Mouse (Mus musculus) frontal cortex, postnatal 25 days (tissue): ENCODE results near the gene Cacng7.
A peak's percentile ranks its signal among the peaks of the same experiment; 100 is the strongest.
"Not testable (repeated sequence)": the region's sequence is repeated elsewhere in the genome, so short reads cannot be mapped to it uniquely, and the experiment has no call there.

Experiments
- DNase-seq, 2 experiments: peaks; one replicate each; pipeline ENCODE4 v3.0.0; 2022; ENCODE audit warnings: low spot score in 2 of 2

The Cacng7 gene

DNA sequence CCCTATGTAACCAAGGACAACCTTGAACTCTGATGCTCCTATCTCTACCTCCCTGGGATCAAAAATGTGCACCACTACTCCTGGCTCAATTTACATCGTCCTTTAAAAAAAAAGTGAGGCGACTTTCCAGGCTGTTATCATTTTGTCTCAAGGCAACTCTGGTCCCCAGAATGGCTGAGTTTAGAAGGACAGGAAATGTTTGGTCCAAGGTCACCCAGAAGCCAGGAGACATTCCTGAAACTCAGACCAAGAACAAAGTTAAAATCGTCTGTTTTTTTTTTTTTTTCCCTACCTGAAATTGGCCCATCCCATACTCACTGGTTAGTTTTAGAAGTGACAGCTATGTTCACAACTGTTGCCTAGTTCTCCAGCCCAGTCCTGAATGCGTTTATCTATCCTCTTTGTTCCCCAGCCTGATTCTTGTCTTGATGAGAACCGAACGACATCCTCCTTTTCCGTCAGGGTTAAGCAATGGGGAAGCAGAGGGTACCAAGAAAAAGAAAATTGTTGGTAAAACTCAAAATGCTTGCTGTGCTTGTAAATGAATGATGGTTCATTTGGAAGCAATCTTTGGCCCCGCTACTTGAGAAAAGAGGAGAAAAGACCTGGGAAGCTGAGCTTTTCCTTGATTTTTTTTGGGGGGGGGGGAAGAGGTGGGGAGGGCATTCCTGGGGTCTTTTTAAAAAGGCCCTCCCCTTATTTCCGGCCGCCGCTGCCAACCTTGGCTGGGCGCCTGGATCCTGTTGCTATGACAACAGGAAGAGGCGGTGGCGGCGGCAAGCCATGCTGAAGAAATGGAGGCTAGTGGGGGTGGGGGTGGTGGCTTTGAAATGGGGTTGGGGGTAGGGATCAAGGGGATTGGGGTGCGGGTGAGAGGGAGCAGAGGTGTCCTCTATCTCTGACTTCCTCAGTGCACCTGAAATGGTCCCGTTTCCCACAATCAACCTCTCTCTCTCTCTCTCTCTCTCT, 57.0 kb downstream of the Cacng7 start:
- peak; percentile 64 to 75 for DNase-seq

DNA sequence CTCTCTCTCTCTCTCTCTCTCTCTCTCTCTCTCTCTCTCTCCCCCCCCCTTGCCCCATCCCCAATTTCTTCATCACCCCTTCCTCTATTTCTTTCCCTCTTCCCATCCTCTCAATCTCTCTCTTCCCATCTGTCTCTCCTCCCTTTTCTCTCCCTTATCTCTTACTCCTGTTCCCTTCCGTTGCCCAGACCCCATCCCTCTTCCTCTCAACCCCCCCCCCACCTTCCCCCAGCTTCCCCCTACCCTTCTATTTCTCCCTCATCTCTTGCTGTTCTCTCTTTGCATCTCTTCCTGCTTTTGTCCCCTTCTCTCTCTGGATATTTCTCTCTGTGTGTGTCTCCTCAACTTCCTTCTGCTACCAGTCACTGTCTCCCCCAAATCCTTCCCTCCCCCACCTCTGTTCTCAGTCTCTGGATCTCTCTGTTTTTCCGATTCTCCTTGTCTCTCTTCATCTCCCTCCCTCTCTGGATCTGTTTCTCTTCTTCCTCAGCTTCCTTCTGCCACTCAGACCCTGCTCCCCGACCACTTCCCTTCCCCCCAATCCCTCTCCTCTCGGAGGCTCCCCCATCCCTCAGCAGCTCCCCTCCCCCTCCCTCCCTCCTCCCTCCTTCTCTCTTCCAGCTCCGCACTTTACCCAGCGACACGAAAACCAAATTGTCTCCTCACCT, 57.8 kb downstream of the Cacng7 start, which contains the start of gene Cacng8:
Gene Cacng8 (plus strand): TSS at position 271 of the 668 bp plus-strand sequence.
- no peak for DNase-seq

DNA sequence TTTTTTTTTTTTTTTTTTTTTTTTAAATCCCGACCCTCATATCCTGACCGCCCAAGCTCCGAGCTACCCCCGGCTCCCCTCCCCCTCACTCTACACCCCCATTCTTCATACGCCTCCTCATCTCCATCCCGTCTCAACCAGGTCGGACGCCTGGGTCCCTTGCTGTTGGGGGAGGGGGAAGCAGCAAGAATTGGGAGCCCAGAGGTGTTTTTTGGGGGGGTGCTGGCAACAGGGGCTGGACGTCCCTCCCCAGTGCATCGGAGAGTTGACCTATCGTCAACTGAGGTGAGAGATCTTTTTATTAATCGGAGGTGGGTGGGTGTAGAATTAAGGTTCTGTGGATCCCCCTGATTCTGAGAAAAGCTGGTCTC, 58.3 kb downstream of the Cacng7 start:
- DNase-seq, result no peak

DNA sequence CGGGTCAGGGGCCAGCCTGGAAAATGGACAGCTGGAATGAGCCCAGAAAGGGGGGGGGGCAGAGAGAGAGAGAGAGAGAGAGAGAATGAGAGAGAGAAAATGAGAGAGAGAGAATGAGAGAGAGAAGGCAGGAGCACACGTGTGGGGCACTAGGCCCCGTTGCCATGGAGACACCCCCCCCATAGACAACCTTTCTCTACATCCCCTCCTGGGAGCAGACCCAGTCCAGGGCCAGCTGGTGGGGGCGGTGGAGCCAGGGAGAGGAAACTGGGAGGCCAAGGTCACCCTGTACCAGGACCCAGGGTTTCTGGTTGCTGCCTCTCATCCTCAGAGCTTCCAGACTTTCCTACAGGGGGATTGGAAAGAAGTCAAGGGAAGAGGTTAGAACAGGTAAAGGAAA, 59.1 kb downstream of the Cacng7 start:
- DNase-seq, result no peak

DNA sequence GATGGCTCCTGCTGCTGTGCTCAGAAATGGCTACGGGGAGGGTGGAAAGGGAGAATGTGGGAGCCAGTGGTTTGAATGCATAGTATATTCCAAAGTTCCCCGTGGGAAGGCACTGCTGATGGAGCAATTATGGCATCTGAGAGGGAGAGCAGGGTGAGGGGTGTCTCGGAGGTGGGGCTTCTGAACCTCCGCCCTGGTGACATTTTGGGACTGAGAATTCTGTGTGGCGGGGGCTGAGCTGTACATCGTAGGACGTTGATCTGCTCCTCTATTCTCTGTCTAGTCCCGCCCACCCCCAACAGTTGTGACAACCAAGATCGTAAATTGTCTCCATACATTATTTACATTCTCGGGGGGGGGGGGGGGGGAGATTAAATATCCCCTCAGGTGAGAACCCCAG, 64.6 kb downstream of the Cacng7 start:
- no peak for DNase-seq

DNA sequence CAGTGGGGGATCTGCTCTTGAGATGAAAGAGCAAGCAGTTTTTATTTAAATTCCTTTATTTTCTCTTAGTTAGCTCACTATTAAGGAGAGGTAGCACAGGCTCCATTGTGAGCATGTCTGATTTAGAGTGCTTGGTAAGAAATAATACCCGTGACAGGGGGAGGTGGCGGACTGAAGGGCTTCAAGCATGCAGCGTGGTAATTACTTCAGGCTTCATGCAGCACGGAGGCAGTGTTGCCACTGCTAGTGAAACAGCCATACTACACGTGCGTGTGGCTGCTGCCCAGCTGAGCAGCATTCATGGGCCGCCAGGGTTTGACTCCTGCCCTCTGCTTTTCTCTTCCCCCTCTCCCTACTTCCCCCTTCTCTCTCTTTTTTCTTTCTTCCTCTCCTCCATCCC, 65.0 kb downstream of the Cacng7 start:
- DNase-seq, result no peak

DNA sequence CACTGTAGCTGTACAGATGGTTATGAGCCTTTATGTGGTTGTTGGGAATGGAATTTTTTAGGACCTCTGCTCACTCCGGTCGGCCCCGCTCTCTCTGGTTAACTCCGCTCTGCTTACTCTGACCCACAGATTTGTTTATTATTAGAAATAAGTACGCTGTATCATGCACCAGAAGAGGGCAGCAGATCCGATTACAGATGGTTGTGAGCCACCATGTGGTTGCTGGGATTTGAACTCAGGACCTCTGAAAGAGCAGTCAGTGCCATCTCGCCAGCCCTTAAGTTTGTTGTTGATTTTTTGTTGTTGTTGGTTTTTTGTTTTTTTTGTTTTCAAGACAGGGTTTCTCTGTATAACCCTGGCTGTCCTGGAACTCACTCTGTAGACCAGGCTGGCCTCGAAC, 65.6 kb downstream of the Cacng7 start:
- not testable (repeated sequence) for DNase-seq

DNA sequence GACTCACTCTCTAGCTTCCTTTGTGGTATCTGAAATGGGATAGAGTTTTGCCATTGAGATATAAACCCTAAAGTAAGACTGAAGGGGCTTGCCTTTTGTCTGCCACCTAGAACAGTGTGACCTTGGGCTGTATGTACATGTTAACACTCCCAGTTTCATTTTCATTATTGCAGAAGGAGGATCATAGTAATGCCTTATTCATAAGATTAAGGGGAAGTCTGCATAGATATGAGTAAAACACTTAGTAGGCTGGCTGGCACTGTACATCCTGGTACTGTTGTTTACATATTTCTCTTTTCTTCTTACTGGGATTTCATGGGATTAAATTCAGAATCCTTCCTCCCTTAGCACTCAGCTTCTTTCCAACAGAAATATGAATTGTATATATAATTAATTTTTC, 67.2 kb downstream of the Cacng7 start:
- DNase-seq, result no peak

DNA sequence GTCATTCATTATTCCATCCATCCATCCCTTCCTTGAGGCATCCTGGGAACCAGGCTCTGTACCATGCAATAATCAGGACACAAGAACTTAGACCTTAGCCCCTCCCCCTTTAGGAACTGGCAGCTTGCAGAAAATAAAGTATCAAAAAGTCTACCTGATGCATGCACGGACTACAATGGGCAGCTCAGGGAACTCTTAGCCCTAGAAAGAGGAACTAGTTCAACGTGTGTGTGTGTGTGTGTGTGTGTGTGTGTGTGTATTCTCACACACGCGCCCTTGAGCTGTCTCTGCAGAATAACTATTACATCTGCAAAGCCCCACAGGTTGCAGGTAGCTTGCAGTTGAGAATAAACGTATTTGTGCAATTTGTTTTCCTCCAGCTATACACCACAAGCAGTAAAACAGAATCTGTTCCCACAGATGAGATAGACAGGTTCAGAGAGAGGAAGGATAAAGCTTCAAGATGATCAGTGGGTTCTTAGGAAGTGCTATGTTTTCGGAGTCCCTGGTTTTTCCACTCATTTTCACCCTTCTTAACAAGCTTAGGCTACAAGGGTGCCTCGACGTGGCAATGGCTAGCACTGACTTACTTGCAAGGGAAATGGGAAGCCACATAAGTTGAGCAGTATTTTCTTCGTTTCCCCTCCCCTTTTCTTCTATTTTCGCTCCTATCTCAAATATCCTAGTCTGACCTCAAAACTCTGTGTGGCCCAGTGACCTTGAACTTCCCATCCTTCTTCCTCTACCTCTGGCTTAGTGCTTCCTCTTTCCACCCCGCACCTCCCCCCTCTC, 77.2 kb downstream of the Cacng7 start:
- DNase-seq, result no peak

DNA sequence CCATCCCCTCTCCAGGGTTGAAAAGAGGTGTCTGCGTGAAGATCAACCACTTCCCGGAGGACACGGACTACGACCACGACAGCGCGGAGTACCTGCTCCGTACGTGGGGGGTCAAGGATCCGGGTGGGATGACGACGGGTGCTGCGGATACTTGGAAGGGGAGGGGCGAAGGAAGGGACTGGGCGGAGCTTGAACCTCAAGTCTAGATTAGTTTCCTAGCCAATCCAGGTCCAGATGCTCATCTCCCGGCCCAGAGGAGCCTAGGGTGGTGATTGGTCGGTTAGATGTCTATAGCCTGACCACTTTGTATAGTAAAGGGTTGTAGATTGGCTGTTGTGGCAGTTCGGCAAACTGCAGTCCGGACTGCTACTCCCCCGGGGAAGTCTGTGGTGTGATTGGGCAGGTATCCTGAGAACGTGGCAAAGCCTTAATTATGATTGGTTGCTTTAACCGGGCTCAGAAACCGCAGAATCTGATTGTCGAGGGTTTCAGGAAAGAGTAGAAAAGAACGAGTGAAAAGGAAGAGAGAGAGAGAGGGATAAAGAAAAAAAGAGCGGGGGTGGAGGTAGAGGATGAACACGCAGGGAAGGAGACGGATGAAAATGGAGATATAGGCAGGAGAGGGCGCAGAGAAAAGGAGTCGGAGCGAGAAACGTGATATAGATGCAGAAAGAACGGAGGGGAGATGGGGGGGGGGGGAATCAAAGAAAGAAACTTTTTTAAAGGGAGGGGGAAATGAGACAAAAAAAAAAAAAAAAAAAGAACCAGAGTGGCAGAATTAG, 78.6 kb downstream of the Cacng7 start:
- DNase-seq, result no peak

DNA sequence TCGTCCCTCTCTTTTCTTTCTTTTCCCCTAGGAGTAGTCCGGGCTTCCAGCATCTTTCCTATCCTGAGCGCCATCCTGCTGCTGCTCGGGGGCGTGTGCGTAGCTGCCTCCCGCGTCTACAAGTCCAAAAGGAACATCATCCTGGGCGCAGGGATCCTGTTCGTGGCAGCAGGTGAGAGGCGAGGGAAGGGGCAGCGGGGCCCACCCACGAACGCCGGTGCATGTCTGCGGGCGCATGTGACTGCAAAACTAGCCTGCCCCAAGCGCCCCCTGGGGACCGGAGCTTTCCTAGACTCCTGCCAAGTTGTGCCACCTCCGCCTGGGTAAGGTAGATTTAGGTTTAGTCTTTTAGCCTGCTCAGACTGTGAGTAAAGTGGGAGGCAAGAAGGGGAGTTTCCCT, 79.3 kb downstream of the Cacng7 start:
- peak; percentile 50 to 55 for DNase-seq

DNA sequence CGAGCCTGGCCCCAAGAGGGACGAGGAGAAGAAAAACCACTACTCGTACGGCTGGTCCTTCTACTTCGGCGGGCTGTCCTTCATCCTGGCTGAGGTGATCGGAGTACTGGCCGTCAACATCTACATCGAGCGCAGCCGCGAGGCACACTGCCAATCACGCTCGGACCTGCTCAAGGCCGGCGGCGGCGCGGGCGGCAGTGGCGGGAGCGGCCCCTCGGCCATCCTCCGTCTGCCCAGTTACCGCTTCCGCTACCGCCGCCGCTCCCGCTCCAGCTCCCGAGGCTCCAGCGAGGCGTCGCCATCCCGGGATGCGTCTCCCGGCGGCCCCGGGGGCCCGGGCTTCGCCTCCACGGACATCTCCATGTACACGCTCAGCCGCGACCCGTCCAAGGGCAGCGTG, 82.1 kb downstream of the Cacng7 start:
- no peak for DNase-seq

DNA sequence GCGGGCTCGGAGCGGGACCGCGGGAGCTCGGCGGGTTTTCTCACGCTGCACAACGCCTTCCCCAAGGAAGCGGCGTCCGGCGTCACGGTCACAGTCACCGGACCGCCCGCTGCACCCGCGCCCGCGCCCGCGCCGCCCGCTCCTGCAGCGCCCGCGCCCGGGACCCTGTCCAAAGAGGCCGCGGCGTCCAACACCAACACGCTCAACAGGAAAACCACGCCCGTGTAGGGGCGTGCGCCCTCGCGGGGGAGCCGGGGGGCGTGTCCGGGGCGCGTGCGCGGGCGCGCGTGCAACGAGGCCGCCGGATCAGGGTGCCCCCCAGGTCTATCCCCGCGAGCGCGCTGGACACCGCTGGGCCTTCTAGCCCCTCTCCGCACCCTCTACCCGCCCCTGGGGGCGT, 82.6 kb downstream of the Cacng7 start:
- DNase-seq, result no peak
